Mouse (Mus musculus) midbrain, postnatal 0 days (tissue): ENCODE data around the gene Mcub. TPM values are rescaled to one million over a fixed set of nuclear protein-coding genes. Genes with fewer than 3 reads are reported as not detected.

ENCODE experiments used
- ATAC-seq: fragments of 200-750 bp; cut with Nextera tagmentation; 2 replicates; pipeline ENCODE4 v1.8.0; 2017; ENCODE audit warnings: moderate number of reproducible peaks, mild to moderate bottlenecking, moderate TSS enrichment, moderate library complexity; ENCODE audit not compliant: low FRiP score
- DNase-seq: peaks from one replicate; pipeline ENCODE4 v3.0.0-alpha.2; 2015; ENCODE audit warnings: low spot score
- H3K27ac ChIP-seq: fragments of 300-500 bp; sonication (generic); 2 replicates; pipeline ENCODE4 v1.5.1; 2014; ENCODE audit warnings: low read depth, mild to moderate bottlenecking, low read length, mixed read lengths
- H3K27me3 ChIP-seq: fragments of 300-500 bp; sonication (generic); 2 replicates; pipeline ENCODE4 v1.6.1; 2014; ENCODE audit warnings: low read length, control low read depth, mixed read lengths; ENCODE audit not compliant: insufficient read depth
- H3K36me3 ChIP-seq: fragments of 300-500 bp; sonication (generic); 2 replicates; pipeline ENCODE4 v1.6.1; 2014; ENCODE audit warnings: low read length, control low read depth, mixed read lengths; ENCODE audit not compliant: insufficient read depth
- H3K4me1 ChIP-seq: fragments of 300-500 bp; sonication (generic); 2 replicates; pipeline ENCODE4 v1.6.1; 2014; ENCODE audit warnings: mild to moderate bottlenecking, control low read depth, antibody characterized with exemption, low read length, mixed read lengths; ENCODE audit not compliant: insufficient read depth
- H3K4me2 ChIP-seq: fragments of 300-500 bp; sonication (generic); 2 replicates; pipeline ENCODE4 v1.6.1; 2014; ENCODE audit warnings: low read depth, mild to moderate bottlenecking, low read length, mixed read lengths; ENCODE audit not compliant: poor library complexity, severe bottlenecking
- H3K4me3 ChIP-seq: fragments of 300-500 bp; sonication (generic); 2 replicates; pipeline ENCODE4 v1.5.1; 2014; ENCODE audit warnings: low read depth, mild to moderate bottlenecking, low read length, moderate library complexity
- H3K9ac ChIP-seq: fragments of 300-500 bp; sonication (generic); replicated peaks from 2 replicates; pipeline ENCODE4 v1.6.1; 2014; ENCODE audit warnings: mild to moderate bottlenecking, low read length, moderate library complexity, mixed read lengths; ENCODE audit not compliant: poor library complexity, severe bottlenecking
- H3K9me3 ChIP-seq: fragments of 300-500 bp; sonication (generic); 2 replicates; pipeline ENCODE4 v1.6.1; 2016; ENCODE audit warnings: low read length, control low read depth
- CTCF ChIP-seq: IDR thresholded peaks from 2 replicates; pipeline ENCODE4 v1.5.1; 2016; ENCODE audit warnings: antibody characterized with exemption, mild to moderate bottlenecking
- WGBS: fragments of 180-500 bp; shearing (Covaris S2); extraction: QIAGEN DNeasy Blood & Tissue Kit; methylation state at CpG from one replicate; pipeline ENCODE4 v1.1.7; 2014; 5-methylcytosine and 5-hydroxymethylcytosine counted together
- polyA plus RNA-seq: library from polyadenylated mRNA; unstranded; fragments of >200 nt; fragmentation: Nextera tagmentation; extraction: Ambion mirVana; gene quantifications from 2 replicates; pipeline ENCODE4 v1.2.1, GENCODE M21; 2015
- total RNA-seq: library from RNA; depleted of rRNA; stranded (reverse); fragments of >200 nt; gene quantifications from 2 replicates; pipeline ENCODE4 v1.2.3, GENCODE M21; 2014

Gene Mcub
- total and polyA plus RNA-seq, 2 experiments from 2014 or later, result 6.0 to 6.4 TPM

DNA sequence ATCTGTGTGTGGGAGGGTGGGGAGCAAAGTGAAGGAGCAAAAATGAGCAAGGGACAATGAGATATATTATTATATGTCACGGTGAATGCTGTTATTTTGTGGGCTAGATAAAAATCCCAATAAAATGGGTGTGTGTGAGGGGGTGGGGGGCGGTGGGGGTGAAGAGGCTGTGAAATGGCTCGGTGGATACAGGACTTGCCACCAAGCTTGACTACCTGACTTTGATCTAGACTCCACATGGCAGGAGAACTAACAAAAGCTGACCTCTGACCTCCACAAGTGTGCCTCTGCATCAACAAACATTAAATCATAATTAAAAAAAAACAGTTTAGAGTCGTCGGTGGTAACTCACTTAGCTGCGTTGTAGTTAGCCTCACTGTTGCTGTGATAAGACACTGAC, 9.5 kb upstream of the Mcub start:
- Histone ChIP-seq H3K27me3 (no peaks in the 10 kb centered on the region), H3K9ac (no peak overlapping the region), H3K4me1 (no peaks in the 10 kb centered on the region), H3K9me3 (no peaks in the 10 kb centered on the region), H3K36me3 (peaks cover 19% of the 10 kb centered on the region), H3K4me3 (no peak overlapping the region), H3K4me2 (no peak overlapping the region), H3K27ac (no peak overlapping the region)
- DNase-seq (no peak), ATAC-seq (no peak)
- WGBS, result 63% methylated on average over 6 of the region's 6 CpGs
- no peak for TF ChIP-seq CTCF

DNA sequence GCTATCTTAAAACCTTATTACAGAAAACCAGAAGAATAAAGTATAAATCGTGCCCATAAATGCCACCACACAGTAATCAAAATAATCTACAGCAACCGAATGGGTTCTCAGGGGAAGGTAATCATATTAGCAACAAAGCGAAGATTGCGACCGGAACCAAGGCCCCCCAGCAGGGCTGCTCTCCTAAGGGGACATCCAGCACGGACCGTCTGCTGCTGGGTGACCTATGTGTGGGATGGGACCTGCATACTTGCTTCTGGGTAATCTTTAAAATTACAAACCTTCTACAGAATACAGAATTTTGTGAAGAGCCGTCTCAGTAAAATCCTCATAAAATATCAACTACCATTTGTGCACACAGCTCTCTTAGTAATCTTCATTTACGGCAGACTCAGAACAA, 8.7 kb upstream of the Mcub start:
- Histone ChIP-seq H3K9me3 (no peaks in the 10 kb centered on the region), H3K4me2 (no peak overlapping the region), H3K27ac (no peak overlapping the region), H3K36me3 (peaks cover 15% of the 10 kb centered on the region), H3K4me3 (no peak overlapping the region), H3K4me1 (no peaks in the 10 kb centered on the region), H3K9ac (no peak overlapping the region), H3K27me3 (no peaks in the 10 kb centered on the region)
- TF ChIP-seq CTCF, result no peak
- 75% methylated on average over 9 of the region's 9 CpGs for WGBS
- DNase-seq, result no peak
- ATAC-seq, result no peak

DNA sequence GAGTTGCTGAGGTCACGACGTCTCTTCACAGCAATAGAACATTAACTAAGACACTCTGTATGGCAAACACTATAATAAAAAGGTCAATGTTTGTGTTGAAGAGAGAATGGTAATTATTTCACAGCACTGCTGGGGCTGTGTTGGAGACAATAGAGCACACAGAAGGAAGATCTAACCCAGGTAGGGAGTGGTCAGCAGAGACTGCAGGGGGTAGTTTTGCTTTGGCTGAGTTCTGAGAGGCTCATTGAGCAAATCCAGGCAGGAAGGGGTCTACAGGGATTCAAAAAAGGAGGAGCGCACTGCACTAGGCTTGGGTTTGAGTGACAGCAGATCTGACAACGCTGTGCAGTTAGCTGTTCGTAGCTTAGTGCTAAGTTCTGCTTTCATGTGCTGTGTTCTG, 6.3 kb upstream of the Mcub start:
- no peaks in the 10 kb centered on the region for H3K36me3 ChIP-seq
- H3K9ac ChIP-seq, result no peak overlapping the region
- no peaks in the 10 kb centered on the region for H3K27me3 ChIP-seq
- no peak overlapping the region for H3K4me3 ChIP-seq
- no peaks in the 10 kb centered on the region for H3K9me3 ChIP-seq
- H3K4me2 ChIP-seq, result no peak overlapping the region
- TF ChIP-seq CTCF, result no peak
- ATAC-seq (no peak), DNase-seq (no peak)
- H3K27ac ChIP-seq, result no peak overlapping the region
- 77% methylated on average over 5 of the region's 5 CpGs for WGBS
- no peaks in the 10 kb centered on the region for H3K4me1 ChIP-seq

DNA sequence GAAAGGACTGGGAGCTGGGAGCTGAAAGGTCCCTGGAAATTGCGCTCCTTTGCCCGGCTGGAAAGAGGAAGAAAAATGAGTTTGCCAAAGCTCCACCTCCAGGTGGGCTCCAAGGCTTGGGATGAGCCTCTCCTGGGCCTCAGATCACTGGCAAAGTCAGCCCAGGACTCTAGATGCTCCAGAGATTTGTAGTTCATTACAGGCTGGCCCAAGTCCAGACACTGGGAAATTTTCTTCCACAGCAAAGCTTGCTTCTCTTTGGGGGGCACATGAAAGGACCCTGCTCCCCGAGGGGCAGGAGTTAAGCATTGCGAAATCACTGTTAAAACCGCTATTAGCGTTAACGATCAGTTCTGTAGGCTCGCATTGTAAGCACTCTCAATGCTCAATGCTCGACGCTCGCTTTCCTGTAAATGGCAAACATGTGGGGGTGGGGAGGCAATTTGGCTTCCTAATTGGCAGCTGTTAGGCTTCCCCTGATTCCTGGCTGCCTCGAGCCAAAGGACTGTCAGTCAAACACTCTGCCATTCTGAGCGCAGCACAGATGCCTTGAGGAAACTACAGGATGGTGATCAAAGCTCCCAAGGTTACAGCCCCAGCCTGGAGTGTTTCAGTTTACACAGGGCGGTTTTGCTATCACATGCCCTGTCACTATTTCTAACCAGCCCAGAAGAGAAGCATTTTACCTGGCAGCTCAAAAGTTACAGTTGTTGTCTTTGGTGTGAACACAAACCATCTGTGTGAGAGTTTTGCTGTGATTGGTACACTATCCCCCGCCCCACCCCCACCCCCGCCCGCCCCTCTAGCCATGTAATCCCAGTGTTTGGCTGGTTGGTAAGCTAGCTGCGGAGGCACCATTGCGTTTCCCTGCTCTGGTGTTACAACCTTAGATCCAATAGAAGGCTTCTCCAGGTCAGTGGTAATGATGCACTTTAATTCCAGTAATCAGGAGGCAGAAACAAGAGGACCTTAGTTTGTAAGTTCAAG, 816 bp upstream of the Mcub start:
- H3K27ac ChIP-seq, result no peak overlapping the region
- DNase-seq (peak; percentile 81), ATAC-seq (peak; percentile 68; the same call in 1 of the 2 replicates)
- peak overlapping the region; percentile 100 for H3K4me2 ChIP-seq
- no peak overlapping the region for H3K9ac ChIP-seq
- TF ChIP-seq CTCF, result no peak
- H3K9me3 ChIP-seq, result no peaks in the 10 kb centered on the region
- 14% methylated on average over 19 of the region's 19 CpGs for WGBS
- peaks cover 13% of the 10 kb centered on the region for H3K27me3 ChIP-seq
- H3K4me1 ChIP-seq, result peaks cover 7% of the 10 kb centered on the region; the same call in 1 of the 2 replicates
- H3K4me3 ChIP-seq, result peak overlapping the region; percentile 49
- no peaks in the 10 kb centered on the region for H3K36me3 ChIP-seq

DNA sequence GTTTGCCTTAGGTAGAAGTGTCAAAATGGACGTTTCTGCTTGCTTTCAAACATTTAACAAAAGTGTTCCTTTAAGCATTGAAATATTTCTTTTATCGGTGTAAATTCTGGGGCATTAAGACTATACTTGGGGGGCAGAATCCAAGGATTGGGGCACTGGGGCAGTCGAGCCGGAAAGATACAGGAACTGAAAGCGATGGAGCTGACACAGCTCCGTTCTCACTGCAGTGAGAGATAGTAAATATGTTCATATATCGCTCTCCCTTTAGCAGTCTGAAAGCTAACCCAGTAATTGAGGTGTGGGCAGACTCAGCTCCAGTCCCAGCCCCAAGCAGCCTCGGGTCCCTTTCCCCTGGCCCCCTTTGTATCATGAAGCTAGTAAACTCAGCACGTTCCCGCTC, 975 bp downstream of the Mcub start:
- no peak for ATAC-seq
- Histone ChIP-seq H3K4me2 (peak overlapping the region; percentile 100), H3K27me3 (peaks cover 13% of the 10 kb centered on the region), H3K9ac (0 out of 2 replicates have a peak overlapping the region, but pooled peaks have one; percentile 24), H3K36me3 (no peaks in the 10 kb centered on the region), H3K27ac (no peak overlapping the region), H3K9me3 (no peaks in the 10 kb centered on the region), H3K4me3 (peak overlapping the region; percentile 49), H3K4me1 (peaks cover 7% of the 10 kb centered on the region; the same call in 1 of the 2 replicates)
- WGBS, result 32% methylated on average over 10 of the region's 10 CpGs
- no peak for TF ChIP-seq CTCF
- DNase-seq, result no peak

DNA sequence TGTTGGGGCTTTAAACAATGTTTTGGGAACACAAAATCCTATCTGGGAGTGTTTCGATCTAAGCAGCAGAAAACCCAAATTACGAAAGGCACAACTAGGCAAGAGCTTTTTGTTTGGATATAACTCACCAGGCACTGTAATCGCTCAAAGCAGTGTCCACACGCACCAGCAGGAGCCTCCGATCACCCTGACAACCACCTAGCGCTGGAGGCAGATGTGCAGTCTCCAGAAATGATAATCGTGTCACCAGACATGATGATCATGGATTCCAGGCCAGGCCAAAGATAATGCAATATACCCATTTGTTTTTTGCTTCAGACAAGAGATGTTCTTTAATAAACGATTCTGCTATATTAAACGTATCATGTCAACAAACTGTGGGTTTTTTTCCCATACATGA, 2.1 kb downstream of the Mcub start:
- no peaks in the 10 kb centered on the region for H3K9me3 ChIP-seq
- H3K4me1 ChIP-seq, result peaks cover 7% of the 10 kb centered on the region; the same call in 1 of the 2 replicates
- TF ChIP-seq CTCF, result no peak
- DNase-seq, result no peak
- no peak overlapping the region for H3K4me3 ChIP-seq
- WGBS, result 62% methylated on average over 9 of the region's 9 CpGs
- no peak overlapping the region for H3K4me2 ChIP-seq
- no peaks in the 10 kb centered on the region for H3K36me3 ChIP-seq
- peaks cover 13% of the 10 kb centered on the region for H3K27me3 ChIP-seq
- H3K27ac ChIP-seq, result no peak overlapping the region
- H3K9ac ChIP-seq, result no peak overlapping the region
- no peak for ATAC-seq
